Mouse (Mus musculus) layer of hippocampus, adult 9-10 months (tissue): Measurements from ENCODE around the gene Pth2.

Source experiments
- DNase-seq: peaks from one replicate; pipeline ENCODE4 v3.0.0; 2022; ENCODE audit warnings: low spot score

Gene Pth2

DNA sequence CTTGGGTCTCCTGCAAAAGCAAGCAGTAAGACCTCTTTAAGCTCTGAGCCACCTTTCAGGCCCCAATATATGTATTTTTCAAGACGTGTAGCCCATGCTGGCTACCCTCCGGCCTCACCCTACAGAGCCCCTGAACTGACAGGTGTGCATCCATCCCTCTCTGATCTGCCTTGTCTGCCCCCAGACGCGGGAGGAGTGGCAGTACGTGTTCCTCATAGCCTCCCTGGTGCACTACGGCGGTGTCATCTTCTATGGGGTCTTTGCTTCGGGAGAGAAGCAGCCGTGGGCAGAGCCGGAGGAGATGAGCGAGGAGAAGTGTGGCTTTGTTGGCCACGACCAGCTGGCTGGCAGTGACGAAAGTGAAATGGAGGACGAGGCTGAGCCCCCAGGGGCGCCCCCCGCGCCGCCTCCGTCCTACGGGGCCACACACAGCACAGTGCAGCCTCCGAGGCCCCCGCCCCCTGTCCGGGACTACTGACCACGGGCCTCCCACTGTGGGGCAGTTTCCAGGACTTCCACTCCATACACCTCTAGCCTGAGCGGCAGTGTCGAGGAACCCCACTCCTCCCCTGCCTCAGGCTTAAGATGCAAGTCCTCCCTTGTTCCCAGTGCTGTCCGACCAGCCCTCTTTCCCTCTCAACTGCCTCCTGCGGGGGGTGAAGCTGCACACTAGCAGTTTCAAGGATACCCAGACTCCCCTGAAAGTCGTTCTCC is 6.1 kb upstream of the Pth2 start:
- no peak for DNase-seq

DNA sequence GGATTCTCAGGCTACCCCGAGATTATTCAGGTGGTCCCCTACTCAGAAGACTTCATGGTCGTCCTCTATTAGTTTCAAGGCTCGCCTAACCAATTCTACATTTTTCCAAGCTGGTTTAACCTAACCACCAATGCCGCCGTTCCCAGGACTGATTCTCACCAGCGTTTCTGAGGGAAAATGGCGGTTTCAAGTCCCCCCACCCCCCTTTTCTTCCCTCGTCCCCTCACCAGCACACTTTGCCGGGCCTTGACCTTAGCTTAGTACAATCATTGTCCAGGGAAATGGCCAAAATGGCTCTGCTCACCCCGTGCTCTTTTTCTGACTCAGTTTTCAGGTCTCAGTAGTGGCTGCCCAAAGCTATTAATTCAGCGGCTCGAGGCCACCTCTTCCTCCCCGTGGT is 5.4 kb upstream of the Pth2 start:
- no peak for DNase-seq

GRCm38 (mm10) chr7:45175929-45176328 is 4.9 kb upstream of the Pth2 start:
- DNase-seq = no peak

DNA sequence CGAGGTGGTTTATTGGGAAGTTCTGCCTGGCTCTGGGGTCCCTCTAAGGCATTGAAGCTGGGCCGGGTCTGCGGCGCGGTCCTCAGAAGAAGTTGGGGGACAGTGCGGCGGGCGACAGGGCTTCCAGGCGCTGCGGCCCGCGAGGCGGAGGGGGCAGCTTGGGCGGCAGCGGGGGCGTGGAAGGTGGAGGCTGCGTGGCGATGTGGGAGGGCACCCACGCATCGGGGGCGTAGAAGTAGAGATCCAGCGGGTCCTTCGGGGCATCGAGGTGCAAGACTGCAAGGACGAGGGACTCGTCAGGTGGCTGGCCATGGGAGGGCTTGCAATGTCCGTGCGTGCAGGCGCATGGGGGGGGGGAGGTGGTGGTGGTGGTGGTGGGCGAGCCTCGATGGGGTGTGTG is 4.4 kb upstream of the Pth2 start:
- DNase-seq = no peak

DNA sequence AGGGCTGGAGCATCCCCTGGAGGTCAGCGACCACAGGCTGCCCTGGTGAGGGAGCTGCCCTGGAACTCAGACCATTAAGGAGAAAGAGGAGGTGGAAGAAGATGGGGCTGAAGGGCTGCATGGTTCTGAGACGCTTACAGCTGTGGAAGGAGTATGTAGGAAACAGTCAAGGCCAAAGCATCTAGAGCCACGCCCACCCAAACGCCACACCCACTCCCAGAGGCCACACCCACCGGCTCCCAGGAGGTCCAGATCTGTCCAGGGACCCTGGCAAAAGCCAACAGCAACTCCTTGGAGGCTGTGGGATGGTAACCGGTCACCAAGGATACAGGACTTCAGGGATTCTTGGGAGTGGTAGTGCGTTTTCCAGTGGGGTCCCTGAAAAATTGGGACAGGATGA is 2.2 kb upstream of the Pth2 start:
- DNase-seq = no peak

GRCm38 (mm10) chr7:45179469-45179868 is 1.3 kb upstream of the Pth2 start, which contains the start of gene Gfy:
TSS of gene Gfy (minus strand) at chr7:45179569.
- DNase-seq = no peak

GRCm38 (mm10) chr7:45181540-45181939 is 745 bp downstream of the Pth2 start:
- DNase-seq = no peak

GRCm38 (mm10) chr7:45182199-45182601 is 1.4 kb downstream of the Pth2 start:
- DNase-seq = no peak

DNA sequence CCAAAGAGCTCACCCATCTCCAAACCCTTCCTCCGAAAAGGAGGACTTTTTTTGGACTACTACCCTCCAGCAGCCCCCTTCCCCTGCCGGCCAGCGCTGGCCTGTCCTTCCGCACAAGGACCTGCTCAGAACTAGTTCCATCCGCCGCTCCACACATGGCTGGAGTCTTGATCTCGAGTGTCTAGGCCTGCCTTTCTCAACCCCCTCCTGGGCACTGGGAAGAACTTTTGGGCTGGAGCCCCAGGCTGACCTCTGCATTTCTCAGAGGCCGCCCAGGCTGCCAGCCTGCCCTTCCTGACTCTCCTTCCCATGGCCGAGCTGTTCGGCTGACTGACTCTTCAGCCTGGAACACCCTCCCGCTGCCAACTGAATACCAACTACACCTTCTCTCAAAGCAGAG is 1.8 kb downstream of the Pth2 start:
- DNase-seq = no peak

DNA sequence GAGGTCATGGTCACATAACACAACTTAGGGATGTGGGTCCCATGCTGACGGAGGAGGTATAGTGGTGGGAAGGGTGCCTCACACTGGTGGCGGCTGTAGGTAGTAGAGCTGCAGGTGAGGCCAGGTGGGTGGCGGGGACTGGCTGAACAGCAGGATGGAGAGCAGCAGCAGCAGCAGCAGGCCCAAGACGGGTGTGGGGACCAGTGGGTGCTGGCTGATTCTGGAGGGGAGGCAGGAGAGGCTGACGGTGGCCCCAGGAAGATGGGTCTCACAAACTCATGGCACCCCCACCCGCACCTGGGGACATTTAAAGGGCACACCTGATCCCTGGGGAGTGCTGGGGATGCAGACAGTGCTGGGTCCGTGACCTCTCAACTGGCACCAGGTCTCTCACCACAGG is 2.9 kb downstream of the Pth2 start:
- DNase-seq = no peak

DNA sequence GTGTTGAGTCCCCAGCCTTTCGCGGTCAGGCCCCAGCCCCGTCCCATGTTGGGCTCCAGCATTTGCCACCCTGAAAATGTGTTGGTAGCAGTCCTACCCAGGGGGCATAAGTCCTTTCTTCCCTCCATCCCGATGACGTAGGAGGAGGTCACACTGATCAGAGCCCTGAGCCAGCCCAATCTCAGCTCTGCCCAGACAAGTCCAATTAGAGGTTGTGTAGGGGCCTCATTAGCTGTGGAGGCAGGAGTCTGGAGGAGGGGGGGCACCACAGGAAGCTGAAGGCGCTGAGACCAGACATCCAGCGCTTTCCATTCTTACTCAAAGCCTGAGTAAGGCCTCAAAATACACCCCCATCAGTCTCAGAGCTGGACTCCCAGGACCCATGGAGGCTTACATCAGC is 5.1 kb downstream of the Pth2 start:
- DNase-seq = no peak

- DNase-seq = no peak
Observed at GRCm38 (mm10) chr7:45189600-45189999, 8.8 kb downstream of the Pth2 start.

DNA sequence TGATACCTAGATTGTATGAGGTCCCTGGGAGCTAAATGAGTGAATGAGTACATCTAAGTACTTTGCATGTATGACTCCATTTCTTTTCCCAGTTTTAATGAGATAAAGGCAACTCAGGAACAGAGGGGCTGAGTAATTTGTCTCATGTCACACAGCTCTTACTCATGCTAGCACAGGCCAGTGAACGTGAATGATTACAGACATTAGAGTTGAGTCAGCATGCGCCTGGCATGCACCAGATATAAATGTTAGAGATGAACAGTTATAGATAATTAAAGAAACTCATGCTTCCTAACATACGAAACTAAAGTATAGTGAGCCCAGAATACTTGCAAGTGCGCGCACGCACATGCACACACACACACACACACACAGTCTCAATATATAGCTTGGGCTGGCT is 9.4 kb downstream of the Pth2 start:
- DNase-seq = no peak

- DNase-seq = no peak
Observed at GRCm38 (mm10) chr7:45191161-45191560, 10.4 kb downstream of the Pth2 start.

- DNase-seq = no peak
Observed at GRCm38 (mm10) chr7:45191803-45192363, 11.1 kb downstream of the Pth2 start.

DNA sequence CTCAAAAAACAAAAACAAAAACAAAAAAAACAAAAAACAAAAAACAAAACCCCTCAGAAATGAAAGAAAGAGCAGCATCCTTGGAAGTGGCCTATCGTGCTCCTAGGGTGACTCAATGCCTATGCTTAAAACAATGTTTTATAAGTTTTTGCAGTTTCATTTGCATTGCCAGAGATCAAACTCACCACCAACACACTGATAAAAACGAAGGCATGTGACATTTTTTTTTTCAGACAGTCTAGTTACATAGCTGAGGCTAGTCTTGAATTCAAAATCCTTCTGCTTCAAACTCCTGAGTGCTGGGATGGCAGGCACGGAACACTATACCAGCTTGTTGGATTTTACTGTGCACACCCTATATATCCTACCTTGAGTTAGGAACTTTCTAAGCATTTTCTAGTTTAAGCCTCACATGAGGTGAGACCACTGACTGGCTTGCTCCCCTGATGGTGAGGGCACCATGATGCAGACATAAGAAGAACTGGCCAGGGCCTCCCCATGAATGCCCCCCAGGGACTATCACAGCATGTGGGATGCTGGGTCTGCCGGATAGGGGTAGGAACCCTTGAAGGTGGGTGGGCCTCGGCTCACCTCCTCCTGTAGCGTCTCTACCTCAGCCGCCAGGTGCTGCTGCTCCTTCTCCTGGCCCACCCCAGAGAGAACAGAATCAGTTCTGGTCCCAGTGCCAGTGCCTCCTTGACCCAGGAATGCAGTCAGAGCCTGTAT is 12.0 kb downstream of the Pth2 start:
- no peak for DNase-seq

- DNase-seq = no peak
Observed at GRCm38 (mm10) chr7:45193406-45193805, 12.6 kb downstream of the Pth2 start.

- no peak for DNase-seq
Observed at GRCm38 (mm10) chr7:45193871-45194785, 13.3 kb downstream of the Pth2 start.

DNA sequence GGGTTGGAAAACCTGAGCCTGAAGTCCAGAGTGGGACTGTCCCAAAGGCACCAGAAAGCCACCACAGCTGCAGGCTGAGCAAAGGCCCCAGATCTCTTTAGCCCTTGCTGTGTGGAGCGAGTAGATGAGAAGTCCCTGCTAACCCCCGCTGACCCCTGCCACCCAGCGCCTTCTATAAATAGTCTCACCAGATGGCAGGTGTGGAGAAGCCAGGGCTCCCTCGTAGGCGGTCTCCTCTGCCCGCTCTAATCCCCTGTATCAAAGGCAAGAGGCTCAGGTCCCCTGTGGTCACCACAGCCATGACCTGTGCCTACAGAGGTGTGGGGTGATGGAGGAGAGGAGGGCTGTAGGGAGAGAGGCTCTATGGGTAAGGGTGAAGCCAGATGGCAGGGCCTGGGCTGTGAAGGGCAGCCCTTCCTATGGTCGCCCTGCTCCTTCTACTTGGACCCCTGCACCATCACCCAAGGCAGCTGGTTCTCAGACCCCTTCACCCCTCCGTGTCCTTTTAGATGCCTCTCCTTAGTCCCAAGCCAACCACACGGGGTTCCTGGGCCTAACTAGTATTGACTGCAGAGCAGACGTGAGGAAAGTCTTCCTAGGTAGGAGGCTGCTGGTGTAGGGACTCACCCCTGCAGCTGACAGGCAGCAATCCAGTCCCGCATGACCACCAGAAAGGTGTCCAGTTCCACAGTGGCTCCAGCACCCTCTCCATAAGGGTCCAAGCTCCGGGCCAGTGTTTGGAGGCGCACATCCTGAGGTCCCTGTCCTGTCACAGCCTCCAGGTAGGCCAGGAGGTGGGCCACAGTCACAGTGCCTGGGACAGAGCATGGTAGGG is 14.8 kb downstream of the Pth2 start:
- DNase-seq = no peak

GRCm38 (mm10) chr7:45196176-45196535 is 15.4 kb downstream of the Pth2 start:
- no peak for DNase-seq

- no peak for DNase-seq
Observed at GRCm38 (mm10) chr7:45196994-45197393, 16.2 kb downstream of the Pth2 start.

- peak; percentile 47 for DNase-seq
Observed at GRCm38 (mm10) chr7:45198435-45198834, 17.6 kb downstream of the Pth2 start.
